Mouse (Mus musculus) thymus, postnatal 25 days (tissue): ENCODE measurements around the gene Xpo6.
A peak's percentile ranks its signal among the peaks of the same experiment; 100 is the strongest.

Source experiments
- DNase-seq: peaks from one replicate; pipeline ENCODE4 v3.0.0; 2022

The Xpo6 gene

DNA sequence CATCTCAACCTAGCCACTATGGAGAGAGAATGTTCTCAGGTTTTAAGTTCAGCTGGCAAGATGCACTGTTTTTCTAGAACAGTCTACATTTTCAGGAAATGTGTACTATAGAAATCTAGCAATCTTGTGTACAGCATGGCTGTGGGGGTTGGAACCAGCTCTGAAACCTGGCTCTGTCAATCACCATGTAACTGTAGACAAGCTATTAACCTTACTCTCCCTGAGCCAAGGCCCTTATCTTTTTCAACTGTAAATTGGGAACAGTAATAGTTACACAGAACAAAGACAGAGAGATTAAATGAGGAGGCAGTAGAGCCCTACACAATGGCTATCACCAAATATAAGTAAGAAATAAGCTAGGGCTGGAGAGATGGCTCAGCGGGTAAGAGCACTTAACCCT is 8.8 kb downstream of the Xpo6 start:
- DNase-seq = no peak

DNA sequence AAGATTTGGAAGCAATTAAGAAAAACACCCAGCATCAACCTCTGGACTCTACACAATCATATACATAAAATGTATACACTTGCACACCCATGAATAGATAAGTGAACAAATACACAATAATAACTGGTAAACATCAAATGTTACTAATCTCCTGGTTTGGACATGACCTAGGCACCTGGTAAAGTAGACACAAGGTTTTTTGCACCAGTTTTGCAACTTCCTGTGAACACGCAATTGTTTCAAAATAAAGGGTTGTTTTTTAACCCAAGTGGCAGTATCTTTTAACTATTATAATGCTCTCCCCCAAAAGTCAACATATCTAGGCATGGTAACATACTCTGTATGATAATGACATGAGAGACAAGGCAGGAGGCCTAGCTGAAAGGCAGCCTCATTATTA is 10.8 kb downstream of the Xpo6 start:
- no peak for DNase-seq

DNA sequence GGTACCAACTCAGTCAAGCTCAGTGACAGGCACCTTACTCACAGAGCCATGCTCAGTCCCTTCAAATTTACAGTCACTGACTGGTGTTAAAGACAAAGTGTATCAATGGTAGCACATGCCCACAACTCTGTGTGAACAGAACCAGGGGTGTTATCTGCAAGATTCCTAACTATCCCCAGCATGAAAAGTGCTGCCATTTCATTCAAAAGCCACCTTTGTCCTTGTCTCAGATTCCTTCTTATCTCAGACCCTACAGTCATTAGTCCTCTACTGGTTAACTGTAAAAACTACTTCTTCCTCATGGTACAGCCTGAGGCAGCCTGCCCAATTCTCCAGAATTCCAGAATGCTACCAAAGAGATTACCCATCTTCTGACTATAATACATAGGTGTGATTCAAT is 14.3 kb downstream of the Xpo6 start:
- DNase-seq = no peak

DNA sequence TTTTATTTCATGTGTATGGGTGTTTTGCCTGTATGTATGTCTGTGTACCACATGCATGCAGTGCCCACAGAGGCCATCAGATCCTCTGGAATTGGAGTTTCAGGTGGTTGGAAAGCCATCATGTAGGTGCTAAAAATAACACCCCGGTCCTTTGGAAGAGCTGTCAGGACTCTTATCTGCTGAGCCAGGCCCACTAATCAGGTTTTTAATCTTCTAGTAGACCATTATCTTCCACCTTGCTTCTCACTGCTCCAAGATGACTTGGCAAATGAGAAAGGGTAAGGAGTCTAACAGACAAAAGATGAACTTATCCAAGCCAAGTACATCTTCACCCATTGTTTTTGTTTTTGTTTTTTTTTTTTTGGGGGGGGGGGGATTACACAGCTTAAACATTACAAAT is 16.7 kb downstream of the Xpo6 start:
- no peak for DNase-seq

DNA sequence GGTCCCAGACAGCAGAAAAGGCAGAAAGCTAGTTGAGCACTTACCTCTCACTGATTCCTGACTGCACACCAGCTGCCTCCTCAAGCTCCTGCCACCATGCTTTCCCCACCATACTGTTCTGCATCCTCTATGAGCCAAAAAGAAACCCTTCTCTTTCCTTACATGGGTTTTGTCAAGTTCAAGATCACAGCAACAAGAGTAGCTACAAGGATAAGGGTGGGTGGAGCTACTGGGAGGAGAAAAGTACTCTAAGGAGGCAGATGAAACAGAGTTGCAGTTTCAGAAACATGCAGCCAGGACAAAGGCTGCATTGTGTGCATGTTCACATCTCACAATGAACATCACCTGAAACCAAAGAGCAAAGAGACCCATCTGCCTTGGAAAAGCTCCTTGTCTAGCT is 18.8 kb downstream of the Xpo6 start:
- no peak for DNase-seq

DNA sequence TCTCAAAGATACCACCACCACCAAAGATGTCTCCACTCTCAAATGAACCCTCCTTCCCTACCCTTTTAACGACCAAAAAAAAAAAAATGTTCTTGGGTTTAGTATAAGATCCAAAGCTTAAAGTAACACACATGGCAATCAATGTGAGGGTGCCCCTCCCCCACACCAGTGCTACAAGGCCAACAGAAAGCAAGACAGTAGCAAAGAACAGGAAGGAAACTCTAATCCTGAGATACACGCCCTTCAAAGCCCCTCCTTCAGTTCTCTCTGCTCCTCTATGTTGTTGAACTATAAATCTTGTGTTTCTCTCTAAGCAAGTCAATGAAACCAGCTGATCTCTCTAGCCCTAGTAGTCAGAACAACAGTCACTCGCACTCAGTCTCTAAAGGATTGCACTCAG is 19.3 kb downstream of the Xpo6 start:
- DNase-seq = peak; percentile 66

DNA sequence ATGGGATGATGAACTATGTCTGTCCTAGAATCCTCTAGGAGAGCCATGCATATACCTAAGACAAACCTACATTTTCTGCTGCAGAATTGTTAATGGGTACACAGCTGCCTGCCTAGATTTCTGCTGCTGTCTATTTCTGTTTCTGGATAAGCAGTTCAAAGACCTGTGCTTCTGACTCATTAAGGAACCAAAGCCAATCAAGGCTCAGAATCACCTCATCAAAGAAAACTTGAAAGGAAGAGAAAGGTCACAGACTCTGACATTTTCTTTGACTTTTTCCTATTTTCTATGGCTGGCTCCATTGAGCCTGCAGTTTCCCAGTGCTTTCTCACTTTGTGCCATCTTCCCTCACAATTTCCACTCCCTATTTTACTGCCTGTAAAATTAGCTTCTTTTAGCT is 21.5 kb downstream of the Xpo6 start:
- no peak for DNase-seq

DNA sequence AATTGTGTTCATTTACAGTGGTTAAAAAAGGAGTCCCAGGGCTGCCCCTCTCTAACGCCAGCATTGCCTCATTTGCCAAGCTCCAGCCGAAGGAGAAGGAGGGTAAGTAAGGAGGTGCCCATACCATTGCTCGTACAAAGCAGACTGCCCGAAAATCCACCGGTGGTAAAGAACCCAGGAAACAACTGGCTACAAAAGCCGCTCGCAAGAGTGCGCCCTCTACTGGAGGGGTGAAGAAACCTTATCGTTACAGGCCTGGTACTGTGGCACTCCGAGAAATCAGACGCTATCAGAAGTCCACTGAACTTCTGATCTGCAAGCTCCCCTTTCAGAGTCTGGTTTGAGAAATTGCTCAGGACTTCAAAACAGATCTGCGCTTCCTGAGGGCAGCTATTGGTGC is 24.3 kb downstream of the Xpo6 start:
- no peak for DNase-seq

DNA sequence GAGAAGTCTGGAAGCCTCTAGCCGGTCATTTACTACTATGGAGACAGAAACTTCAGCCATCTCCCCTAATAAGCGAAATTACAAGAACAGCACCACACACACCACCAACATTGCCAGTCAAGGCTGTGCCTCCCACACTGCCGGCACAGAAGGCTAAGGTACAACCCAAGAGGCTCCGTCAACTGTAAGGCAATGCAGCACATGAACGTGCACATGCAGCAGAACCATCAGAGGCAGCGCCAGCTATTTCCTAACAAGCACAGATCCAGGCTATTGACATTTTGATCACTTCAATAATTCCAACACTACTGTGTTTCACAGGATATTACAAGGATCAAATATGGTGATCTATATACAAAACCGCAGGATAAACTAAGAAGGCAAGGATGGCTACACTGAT is 24.8 kb downstream of the Xpo6 start:
- no peak for DNase-seq

DNA sequence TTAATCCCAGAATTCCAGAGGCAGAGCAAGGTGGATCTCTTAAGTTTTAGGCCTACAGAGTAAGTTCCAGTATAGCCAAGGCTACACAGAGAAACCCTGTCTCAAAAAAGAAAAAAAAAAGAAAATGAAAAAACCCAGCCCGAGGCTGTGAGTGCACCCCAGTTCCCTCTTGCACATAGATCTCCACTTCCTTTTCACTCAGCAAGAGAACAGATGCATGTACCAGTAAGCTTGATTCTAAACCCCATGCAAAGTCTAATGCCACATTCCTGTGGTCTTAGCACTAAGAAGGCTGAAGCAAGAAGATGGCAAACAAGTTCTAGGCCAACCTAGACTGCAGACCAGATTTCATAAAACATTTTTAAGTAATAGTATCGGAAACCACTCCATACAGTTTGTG is 25.4 kb downstream of the Xpo6 start:
- DNase-seq = no peak

DNA sequence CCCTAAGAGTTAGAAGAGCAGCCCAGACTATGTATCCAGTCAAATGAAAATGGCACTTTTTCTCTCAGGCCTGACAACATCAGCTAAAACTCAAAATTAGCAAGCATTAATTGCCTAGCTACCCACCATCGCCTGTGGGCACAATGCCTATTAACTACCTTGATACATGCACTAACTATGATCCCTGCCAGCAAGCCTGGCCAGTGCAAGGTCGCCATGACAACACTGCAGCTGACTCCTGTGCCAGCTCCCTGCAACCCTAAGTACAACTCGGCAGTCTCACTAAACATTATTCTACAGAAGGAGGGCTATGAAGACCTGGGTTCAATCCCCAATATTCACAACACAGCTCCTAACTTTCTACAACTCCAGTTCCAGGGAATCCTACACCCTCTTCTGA is 28.3 kb downstream of the Xpo6 start:
- DNase-seq = no peak

DNA sequence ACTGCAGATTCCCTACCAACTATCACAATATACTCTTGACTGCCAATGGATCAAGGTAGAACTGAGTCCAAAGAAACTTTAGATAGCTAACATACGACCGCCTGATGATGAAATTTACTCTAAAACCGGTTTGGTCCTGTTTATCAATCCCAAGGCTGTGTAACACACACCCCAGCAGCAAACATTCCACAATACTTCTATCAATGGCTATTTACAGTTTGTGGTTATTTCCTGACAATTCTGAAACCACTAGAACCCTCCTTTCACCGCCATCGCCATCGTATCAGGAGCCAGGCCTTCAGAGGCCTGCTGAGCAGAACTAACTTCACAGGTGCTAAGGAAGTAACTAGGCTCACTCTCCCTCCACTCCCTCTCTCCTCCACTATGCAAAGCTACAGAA is 31.7 kb downstream of the Xpo6 start:
- no peak for DNase-seq

DNA sequence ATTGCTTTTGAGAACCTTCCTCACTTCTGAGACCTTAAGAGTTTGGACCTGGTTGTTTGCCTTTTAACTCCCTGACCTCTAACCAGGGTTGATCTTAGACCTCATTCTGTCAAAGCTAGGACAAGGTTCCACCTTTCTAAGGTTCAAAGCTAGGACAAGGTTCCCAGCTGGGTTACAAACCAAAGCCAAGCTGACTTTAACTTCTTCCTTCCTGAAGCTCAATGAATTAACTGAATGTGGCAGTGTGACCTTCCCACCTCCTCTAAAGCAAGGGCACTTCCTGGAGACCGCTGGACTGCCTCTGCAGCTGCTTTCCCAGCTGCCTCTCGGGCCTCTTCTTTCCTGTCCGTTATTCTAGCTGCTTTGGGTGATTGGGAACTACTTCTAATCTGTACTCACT is 32.9 kb downstream of the Xpo6 start:
- DNase-seq = no peak

DNA sequence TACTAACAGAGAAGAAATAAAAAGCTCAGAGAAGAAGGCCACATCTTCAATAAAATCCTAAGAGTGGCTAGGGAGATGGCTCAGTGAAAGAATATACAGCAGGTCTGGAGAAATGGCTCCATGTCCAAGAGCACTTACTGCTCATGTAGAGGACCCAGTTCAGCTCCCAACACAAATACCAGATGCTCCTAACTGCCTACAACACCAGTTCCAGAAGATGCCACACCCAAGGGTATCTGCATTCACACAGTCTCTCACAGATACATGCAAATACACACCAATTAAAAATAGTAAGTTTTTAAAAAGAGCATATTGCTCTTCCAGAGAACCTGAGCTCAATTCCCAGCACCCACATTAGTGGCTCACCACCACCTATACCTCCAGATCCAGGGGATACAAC is 33.7 kb downstream of the Xpo6 start:
- no peak for DNase-seq

DNA sequence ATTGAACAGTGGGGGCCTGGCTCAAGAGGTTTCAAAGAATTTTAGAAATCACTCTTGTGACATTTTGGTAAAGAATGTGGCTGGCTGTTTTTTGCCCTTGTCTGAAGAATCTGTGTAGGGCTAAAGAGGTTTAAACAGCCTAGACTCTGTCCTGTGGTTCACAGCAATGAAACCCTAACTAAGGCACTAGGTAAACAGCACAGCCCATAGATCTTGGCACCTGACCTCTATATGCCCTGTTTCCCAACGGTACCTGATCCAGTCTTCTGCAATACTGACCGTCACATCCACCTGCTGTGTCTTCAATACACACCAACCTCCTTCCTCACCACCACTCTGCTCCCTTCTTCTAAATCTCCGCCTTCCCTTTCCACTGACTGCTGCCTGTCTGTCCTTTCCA is 42.1 kb downstream of the Xpo6 start:
- no peak for DNase-seq

DNA sequence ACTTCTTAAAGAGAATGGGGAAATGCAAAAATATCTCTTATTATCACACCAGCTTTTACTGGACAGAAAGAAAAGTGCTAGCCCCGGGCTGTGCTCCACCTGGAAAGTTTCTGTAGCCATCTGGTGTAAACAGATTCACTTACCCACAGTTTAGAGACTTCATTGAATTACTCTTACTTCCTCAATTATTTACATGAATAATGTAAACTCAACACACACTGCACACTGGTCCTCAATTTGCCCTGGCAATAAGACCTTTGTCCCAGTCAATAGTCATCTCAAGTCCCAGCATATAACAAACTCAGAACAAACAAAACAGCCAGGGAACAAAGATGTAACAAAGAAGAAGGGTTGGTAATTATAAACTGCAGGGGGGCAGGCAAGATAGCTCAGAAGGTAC is 44.6 kb downstream of the Xpo6 start:
- DNase-seq = no peak

DNA sequence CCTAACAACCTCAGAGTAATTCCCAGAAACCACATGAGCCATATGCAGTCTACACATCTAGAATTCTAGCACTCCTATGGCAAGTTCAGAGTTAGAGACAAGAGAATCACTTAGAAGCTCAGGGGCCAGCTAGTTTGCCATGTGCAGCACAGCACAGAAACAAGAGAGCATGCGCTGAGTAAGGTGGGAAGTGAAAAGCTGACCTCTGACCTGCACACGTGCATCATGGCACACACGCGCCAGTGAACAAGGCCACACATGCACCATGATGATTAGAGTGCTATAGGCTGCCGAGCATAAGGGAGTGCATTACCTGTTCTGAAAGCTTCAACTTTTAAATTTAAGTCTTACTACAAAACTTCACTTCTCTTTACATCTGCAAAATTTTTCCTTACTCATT is 45.6 kb downstream of the Xpo6 start:
- no peak for DNase-seq

DNA sequence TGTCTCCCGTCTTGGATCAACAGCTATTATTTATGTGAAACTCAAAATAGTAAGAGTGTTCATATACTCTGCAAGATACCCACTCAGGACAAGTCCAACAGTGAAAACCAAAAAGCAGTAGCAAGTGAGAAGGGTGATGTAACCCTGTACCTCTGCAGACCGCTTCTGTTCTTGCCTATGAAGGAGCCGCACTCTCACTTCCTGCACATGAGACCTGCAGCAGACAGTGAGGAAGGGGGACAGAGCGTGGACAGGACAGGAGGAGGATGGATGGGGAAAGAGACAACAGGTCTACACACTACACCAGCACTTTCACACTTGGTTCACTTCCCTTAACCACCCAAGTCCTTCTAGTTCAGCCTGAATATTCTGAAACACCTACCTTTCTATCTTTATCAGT is 48.0 kb downstream of the Xpo6 start:
- no peak for DNase-seq

DNA sequence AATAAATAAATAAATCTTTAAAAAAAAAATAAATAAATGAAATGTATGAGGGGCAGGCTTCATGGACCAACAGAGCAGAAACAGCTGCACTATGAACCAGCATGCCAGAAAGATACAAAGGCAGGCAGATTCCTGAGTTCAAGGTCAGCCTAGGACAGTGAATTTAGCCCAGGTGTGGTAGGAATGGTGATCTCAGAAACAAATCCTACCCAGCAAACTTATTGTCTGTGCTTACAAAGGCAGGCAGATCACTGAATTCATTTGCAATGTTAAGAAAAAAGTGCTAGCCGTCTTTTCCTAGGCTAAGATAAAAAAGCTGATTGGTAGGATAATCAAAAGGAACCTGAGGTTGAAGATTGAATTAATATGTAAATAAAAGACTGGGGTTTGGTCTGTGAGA is 54.1 kb downstream of the Xpo6 start:
- DNase-seq = no peak

DNA sequence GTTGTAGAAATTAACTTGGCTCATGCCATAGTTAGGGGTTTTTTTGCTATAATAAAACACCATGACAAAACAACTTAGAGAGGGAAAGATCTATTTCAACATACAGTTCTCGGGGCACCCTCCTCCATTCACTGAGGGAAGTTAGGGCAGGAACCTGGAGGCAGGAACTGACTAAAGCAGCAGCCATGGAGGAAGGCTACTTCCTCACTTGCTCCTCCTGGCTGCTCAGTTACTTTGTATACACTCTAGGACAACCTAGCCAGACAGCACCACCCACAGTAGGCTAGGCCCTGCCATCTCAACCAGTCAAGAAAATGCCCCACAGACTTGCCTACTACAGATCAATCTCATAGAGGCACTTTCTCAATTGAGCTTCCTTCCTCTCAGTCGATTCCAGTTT is 55.9 kb downstream of the Xpo6 start:
- DNase-seq = no peak

DNA sequence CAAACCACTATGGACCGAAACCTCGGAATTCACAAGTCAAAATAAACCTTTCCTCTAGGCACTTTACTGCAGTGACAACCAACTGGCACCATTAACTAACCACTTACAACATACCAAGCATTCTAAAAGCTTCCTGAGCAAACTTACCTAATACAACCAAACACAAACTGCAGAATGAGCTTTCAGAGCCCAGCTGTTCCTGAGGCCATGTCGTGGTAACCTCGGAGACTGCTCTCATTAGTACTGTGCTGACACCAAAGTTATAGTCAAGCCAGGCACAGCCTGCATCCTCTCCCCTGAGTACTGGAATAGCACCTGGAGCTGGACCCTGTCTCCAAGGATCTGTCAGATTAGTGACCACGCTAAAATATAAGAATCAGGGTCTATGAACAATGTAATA is 62.5 kb downstream of the Xpo6 start:
- no peak for DNase-seq

DNA sequence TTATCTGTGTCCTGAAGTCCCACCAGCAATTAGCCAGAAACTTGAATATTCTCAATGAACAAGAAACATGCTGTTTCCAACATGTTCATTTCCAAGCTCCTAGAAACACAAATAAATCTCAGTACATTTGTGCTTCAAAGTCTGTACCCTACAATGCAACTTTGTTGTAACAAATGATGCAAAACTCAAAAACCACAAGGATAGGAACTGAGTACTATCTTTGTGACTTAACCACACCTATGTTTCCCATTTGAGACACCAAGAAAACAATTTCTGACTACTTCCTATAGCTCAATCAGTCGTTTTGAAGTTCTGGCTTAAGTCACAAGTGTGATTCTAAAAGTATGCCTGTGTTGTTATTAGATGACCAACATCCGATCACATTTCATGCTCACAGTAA is 64.9 kb downstream of the Xpo6 start:
- DNase-seq = no peak

DNA sequence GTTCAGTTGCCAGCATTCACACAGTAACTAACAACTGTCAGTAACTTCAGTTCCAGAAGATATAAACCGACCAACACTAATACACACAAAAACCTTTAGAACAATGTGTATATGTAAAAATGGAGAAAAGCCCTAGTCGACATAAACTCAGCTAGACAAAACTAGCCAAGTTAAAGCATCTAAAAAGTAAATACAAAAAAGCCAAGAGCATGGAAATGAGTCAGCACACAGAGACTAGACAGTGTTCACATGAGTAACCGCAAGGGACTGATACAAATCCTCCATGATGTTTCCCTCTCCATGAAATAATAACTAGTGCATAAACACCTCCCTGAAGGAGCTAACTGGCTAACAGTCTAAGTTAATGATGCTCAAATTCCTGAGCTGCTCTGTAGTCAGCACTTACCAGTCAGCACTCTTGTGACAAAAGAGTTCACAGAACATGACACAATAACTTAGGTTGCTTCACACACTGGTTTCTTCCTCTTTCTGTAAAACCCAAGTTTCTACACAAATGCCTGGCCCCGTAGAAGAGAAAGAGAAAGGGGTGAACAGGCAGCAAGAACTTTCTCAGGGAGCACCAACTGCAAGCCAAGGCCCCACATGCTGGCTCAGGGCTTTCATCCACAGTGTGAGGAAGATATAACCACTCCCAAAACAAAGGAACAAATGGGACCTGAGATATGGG is 65.5 kb downstream of the Xpo6 start:
- DNase-seq = no peak

DNA sequence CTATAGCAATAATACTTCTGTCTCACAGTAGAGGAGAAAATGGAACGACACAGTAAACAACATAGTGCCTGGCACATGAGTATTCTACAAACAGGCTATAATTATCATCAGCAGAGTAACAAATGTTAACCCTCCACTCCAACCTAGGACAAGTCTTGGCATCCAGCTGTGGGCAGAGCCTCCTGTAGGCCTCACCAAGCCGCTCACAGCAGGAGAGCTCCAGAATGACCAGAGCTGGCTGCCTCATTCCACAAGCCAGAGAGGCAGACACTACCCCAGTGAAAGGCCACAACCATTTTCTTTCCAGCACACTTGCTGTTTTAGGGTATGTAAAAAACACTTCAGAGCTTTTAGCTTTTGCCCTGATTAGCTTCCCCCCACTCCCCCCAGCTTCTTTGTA is 72.6 kb downstream of the Xpo6 start:
- DNase-seq = no peak

DNA sequence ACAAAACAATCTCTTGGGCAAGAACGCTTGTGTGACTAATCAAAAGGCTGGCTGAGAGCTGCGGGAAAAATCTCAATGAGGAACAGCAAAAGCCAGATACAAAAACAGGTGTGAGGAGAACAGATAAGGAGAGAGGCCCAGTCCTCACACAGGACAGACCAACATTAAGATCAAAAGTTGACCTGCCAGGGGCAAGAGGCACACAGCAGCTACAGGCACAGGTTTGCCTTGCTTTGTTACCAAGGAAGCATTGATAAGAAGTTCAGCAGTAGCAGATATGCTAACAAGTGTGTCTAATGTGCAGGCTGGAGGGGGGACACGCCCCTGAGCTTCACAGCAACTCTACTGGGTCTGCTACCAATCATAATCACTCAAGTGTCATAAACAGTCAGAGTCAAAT is 73.8 kb downstream of the Xpo6 start:
- DNase-seq = no peak

DNA sequence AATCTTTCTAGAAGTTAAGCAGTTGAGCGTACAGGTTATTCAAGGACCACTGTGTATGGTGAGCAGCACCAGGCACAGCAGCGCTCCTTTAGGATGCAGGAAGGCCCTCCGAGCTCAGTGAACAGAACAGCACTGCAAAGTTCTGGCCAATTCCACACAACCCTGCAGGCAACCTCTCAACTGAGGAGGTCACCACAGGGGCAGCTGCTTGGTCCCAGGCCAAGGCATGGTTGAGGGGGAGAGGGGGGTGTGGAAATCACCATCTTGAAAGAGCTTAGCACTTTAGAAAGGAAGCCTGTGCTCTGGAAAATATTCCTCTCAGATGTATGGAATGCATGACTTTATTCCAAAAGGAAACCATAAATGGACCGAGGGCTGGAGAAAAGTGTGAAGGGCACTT is 78.8 kb downstream of the Xpo6 start:
- DNase-seq = no peak
